Mouse (Mus musculus) spleen, postnatal 10 days (tissue): ENCODE data around the gene Ttll13.

Source experiments
- DNase-seq, 2 experiments: peaks; one replicate each; pipeline ENCODE4 v3.0.0; 2021 to 2022; ENCODE audit warnings: low spot score in 2 of 2

The Ttll13 gene

GRCm38 (mm10) chr7:80246148-80246721 lies at the start of gene Ttll13:
Gene Ttll13 (plus strand): TSS chr7:80246376.
- DNase-seq = peak; percentile 94 to 99

DNA sequence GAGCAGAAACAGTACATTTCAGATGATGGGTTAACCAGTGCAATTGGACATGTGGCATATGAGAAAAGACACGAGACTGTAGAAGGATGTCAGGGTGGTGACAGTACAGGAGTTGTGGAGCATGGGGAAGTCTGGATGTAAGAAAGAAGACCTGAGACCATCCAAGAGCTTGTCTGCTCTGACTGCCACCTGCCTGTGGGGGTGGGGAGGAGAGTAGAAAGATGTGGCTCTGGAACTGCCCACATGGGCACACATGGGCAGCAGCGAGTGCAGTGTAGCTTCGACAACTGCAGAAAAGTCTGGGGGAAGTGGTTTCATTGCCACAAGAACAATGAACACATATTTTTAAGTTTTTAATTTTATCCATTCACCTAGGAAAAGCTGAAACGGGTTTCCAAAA lies 48.8 kb upstream of the Ttll13 start:
- peak; percentile 62 to 78 for DNase-seq

DNA sequence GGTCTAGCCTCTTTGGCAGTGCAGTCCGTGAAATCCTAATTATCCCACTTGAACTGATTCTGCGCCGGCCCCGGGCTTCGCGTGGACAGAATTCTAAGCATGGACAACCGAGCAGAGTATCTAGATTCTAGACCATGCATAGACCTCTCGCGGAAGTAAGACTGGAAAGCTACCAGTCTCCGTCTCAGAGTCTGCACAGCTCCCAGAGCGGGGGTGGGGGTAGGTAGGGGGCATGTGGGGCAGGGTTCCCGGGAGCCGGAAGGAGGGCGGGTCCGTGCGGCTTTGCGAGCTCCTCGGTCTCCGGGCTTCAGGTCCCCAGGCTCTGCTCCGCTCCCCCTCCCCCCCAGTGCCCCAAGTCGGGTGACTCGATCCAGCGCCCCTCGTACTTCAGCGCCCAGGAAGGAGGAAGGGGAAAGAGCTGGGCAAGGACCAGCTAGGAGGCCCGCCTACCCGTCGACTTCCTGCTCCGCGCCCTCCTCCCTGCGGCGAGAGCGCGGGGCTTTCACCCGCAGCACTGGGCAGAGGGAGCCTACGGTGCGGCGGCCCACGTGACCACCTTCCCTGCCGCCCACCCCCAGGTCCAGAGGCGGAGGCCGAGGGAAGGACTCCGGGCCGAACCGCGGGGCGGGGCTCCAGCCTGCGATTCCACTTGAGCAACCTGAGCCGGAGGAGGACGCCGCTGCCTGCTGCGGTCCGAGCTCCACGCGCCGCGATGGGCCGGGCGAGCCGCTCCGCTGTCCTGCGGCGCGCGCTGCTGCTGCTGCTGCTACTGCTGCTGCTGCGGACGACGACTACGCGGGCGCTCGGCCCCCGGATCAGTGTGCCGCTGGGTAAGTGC lies 48.0 kb upstream of the Ttll13 start:
- peak; percentile 82 to 85 for DNase-seq

GRCm38 (mm10) chr7:80198863-80199262 lies 47.3 kb upstream of the Ttll13 start:
- DNase-seq = peak; percentile 57 to 66

- DNase-seq = no peak
Measured at GRCm38 (mm10) chr7:80199286-80199685, 46.9 kb upstream of the Ttll13 start.

GRCm38 (mm10) chr7:80199851-80200587 lies 46.2 kb upstream of the Ttll13 start:
- peak in 1 of 2 experiments; percentile 34 for DNase-seq

DNA sequence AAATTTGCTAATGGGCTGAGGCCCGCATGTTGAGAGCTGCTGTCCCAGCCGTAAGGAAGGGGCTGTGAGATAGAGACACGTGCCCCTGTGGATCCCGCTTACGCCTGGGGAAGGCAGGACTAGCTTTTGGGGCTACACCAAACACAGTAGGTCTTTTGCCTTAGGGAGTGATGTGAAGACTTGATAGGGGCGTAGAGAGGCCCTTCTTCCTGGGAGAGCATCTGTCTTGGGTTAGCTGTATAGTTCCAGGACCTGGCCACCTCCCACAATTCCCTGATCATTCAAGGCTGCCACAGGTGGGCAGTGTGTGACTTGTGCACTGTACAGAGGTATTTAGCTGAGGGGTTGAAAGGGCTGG lies 45.6 kb upstream of the Ttll13 start:
- DNase-seq = peak in 1 of 2 experiments; percentile 42

DNA sequence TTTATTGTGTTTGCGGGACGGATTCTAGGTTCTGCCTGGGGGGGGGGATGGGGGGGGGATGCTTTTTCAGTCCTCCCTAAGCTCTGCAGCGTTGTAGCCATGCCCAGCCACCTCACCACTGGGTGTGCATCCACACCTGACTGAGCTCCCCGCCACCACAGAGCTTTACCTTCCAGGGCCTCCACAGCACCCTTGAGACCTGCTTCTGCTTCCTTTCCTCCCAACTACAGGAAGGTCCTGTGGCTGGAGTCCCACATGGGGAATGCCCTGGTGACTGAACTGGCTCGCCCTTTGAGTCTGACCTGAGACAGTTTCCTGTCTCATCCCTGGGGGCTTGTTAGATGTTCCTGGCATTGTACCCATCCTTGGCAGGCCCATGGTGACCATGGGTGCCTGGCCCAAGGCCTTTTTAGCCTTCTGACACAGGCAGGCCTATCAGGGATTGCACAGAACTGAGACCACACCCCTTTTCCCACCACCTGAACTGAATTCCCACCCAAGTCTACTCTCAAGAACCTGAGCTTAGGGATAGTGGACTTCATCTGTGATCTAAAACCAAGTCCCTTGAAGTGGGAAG lies 45.1 kb upstream of the Ttll13 start:
- peak; percentile 42 to 54 for DNase-seq

DNA sequence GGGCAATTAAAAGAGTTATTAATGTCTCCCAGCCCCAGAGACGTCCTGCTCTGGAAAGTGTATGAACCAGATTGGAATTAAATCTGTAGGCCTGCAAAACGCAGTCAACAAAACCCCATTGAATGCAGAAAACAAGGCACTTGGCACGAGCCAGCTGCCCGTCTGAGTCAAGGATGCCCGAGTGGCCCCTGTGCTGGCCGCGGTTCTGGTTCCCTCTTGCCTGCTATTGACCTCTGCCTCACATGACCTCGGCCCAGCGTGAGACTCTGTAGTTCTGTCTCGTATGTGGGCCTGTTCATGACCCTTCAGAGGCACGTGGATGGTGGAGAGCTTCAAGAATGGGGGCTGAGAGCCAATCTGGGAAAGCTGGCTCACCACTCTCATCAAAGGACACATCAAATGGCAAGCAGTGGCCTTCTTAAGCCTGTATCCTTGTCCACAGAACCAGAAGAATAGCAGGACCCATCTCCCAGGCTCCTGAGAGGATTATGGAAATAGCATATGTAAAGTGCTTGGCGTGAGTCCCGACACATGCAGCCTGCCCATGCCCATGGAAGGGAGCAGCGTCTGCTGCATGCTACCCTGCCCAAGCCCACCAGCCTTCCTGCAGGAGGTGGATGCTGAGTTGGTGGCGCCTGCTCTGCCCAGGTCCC lies 44.2 kb upstream of the Ttll13 start:
- DNase-seq = no peak

GRCm38 (mm10) chr7:80202961-80203360 lies 43.2 kb upstream of the Ttll13 start:
- no peak for DNase-seq

- peak; percentile 50 to 67 for DNase-seq
Measured at GRCm38 (mm10) chr7:80203638-80204096, 42.5 kb upstream of the Ttll13 start.

GRCm38 (mm10) chr7:80204362-80204761 lies 41.8 kb upstream of the Ttll13 start:
- DNase-seq = peak in 1 of 2 experiments; percentile 43

DNA sequence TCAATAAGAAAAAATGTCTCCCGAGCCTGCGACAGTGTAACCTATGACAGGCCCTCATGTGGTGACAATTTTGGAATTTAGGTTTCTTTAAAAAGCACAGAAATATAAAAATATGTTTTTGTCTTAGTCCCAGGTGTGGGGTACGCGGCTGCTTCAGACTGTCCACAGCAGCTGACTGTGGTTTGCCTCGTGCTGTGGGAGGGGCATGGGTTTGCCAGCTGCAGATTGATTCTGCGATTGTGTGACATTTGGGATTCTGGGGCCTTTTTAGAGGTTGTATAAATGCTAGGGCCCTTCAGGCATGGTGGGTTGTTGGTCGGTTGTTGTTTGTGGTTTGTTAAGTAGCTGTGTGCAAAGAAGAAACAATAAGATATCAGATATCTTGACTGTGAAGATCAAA lies 41.2 kb upstream of the Ttll13 start:
- DNase-seq = peak in 1 of 2 experiments; percentile 60

DNA sequence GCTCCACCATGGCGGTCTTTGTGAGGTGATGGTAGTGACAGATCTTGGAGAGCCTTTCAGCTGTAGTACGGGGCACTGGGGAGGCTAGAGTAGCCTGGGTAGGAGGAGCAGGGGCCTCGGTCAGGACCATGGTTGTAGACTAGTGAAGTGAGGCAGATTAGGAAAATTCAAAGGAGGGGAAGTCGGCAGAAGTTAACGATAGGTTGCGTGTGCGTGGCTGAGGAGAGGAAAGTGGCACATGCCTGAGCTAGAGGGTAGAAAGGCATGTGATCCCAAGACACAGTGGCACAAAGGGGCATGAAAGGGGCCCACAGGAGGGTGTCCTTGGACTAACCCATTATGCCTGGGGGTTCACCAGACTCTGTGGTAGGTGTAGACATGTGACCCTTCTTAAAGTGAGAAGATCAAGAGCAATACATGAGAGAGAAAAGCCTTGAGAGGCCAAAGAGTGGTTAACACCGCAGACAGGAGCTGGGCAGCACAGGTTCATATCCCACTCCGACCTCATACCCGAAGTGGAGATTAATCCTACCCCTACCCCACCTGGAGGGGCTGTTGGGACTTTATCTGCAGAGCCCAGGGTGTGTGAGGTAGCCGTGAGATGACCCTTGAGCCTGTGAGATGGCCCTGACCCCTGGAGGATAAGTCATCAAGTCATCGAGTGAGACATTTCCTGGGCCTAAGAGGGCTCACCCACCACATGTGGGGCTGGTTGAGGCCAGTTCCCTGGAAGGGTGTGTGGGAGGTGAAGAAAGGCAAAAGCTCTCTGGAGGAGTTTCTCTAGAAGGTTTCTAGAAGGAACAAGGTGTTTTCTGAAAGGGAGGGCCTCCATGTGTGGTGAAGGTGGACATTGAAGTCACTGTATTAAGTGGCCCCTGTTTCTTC lies 40.2 kb upstream of the Ttll13 start:
- DNase-seq = peak in 1 of 2 experiments; percentile 29

GRCm38 (mm10) chr7:80207314-80207731 lies 38.9 kb upstream of the Ttll13 start:
- peak in 1 of 2 experiments; percentile 58 for DNase-seq

GRCm38 (mm10) chr7:80208026-80208642 lies 38.0 kb upstream of the Ttll13 start:
- DNase-seq = peak; percentile 68 to 69

DNA sequence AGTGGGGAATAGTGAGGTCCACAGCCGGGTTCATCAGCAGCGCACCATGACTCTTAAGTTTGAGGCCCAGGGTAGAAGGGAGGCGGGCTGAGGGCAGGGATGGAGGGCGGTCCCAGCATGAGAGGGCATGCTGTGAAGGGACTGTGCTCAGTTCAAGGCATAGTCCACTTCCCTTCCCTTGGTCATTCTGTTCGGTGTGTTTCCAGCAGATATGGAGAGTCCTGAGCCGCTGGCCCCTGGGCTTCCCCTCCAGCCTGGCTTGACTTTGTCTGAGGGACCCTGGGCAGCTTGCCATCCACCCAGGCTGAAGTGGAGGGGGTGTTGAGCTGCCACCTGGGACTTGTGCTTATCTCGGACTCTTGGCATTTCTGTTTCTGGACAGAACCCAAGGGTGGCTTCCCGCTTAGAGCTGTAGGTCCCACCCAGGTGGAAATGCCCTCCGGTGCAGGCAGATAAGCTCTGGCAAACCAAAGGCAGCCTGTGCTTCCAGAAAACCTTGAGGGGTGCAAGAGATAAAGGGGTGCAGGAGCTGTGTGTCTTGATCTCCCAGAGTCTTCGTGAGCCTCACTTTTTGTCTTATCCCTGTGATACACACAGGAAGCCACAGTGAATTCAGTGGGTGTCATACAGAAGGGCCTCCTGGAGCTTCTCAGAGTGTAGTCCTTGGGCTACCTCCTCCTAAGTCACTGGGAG lies 37.3 kb upstream of the Ttll13 start:
- DNase-seq = peak; percentile 90 to 92

DNA sequence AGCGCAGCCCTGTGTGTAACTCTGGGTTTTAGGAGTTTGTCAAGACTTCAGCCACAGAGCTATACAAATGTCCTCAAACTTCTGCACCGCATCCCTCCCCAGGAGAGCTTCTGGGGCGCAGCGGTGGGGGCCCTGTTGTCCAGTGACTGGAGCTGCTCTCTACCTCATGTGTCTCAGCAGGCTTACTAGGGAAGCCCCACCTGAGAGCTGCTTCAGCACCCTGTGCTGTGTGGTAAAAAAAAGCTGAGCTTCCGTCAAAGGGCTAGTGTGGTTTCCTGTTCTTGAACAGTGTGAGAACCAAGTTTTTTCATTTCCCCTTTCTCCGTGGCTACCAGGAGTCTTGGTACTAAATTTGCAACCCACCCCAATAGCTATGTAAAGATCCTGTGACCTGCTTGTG lies 36.5 kb upstream of the Ttll13 start:
- DNase-seq = peak in 1 of 2 experiments; percentile 75

GRCm38 (mm10) chr7:80210982-80211381 lies 35.2 kb upstream of the Ttll13 start:
- DNase-seq = no peak
